Mouse (Mus musculus): ENCODE measurements around the gene Crb2. TPM values are rescaled to one million over a fixed set of nuclear protein-coding genes. Genes with fewer than 3 reads are reported as not detected.

The Crb2 gene
- total RNA-seq (2021) (under 1 TPM; 0.48 to 0.81 TPM), polyA plus RNA-seq (2012; rRNA removed) (0.61 and 0.64 TPM in 2 replicates)
- long read RNA-seq, partial matches to known transcripts = 1 of 1 reads
- long read RNA-seq, other reads (novel, unspliced or antisense) = 0 of 1 reads

- no peak within 1 kb of the TSS for H3K27ac ChIP-seq
- intact Hi-C loops (cut with DNase I) = loop anchor here (10.0 kb wide), 1 partner anchor 391 kb away; no protein-coding TSS in a partner anchor
Measured at GRCm38 (mm10) chr2:37776016-37776415, at the start of gene Crb2. Gene Crb2 (plus strand): TSS chr2:37776249.

DNA sequence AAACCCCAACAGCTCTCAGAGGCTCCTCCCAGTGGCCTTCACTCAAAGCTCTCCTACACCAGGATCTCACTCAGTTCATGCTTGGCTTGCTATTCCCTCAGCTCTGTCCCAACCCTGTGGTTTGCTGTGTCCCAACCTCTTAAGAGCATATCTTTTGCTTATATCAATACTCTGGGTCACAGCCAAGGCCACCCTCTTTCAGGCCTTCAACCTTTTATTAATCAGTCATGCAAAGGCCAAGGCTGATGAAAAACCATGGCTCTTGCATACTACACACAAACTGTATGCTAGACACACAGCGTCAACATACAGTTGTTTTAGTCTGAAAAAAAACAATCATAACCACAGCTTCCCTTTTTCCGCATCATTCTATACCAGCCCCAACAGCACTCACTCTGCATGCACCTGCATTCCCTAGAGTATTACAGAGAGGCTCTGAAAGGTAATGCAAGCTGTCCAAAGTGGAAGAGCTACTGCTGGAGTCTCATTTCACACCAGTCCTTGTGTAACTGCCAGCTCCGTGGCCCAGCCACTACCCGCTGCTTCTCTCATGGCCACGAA is 44.7 kb upstream of the Crb2 start:
- no peak overlapping the region for H3K27ac ChIP-seq
- no peaks in the 10 kb centered on the region for H3K27me3 ChIP-seq (ENCODE audit: control insufficient read depth, insufficient read depth, low read length)
- intact Hi-C loops (cut with DNase I) = no loop called here
- H3K4me1 ChIP-seq (ENCODE audit: control insufficient read depth, insufficient read depth, low read length) = no peaks in the 10 kb centered on the region
- no peaks in the 10 kb centered on the region for H3K79me2 ChIP-seq (replicated peaks; ENCODE audit: control insufficient read depth, insufficient read depth, low read length)
- WGBS = 89% methylated on average over 5 of the region's 5 CpGs
- H3K36me3 ChIP-seq (ENCODE audit: control insufficient read depth, insufficient read depth, low read length) = no peaks in the 10 kb centered on the region
- DNase-seq = no peak
- H3K4me3 ChIP-seq = no peak overlapping the region
- no peak overlapping the region for H3K9ac ChIP-seq (ENCODE audit: low read depth, low read length)
- TF ChIP-seq EP300 (IDR thresholded peaks at IDR 0.05; ENCODE audit: insufficient read depth, low read depth, low read length) = no peak

More at GRCm38 (mm10) chr2:37776016-37776415, at the start of gene Crb2:
- Histone ChIP-seq H3K27me3 (ENCODE audit: control insufficient read depth, insufficient read depth, low read length) (peaks cover 2% of the 10 kb centered on the region; the same call in 1 of the 2 replicates), H3K79me2 (replicated peaks; ENCODE audit: control insufficient read depth, insufficient read depth, low read length) (no peaks in the 10 kb centered on the region), H3K9ac (ENCODE audit: low read depth, low read length) (no peak within 1 kb of the TSS), H3K4me1 (ENCODE audit: control insufficient read depth, insufficient read depth, low read length) (peaks cover 7% of the 10 kb centered on the region; the same call in 1 of the 2 replicates), H3K4me3 (no peak within 1 kb of the TSS), H3K36me3 (ENCODE audit: control insufficient read depth, insufficient read depth, low read length) (no peaks in the 10 kb centered on the region)
- DNase-seq = no peak
- 27% methylated on average over 18 of the region's 18 CpGs for WGBS
- TF ChIP-seq EP300 (IDR thresholded peaks at IDR 0.05; ENCODE audit: insufficient read depth, low read depth, low read length) = no peak
- TF ChIP-seq CTCF (IDR thresholded peaks at IDR 0.05) = no peak
- no peak for TF ChIP-seq POLR2A (IDR thresholded peaks at IDR 0.05; ENCODE audit: insufficient read depth, low read depth, low read length)

DNA sequence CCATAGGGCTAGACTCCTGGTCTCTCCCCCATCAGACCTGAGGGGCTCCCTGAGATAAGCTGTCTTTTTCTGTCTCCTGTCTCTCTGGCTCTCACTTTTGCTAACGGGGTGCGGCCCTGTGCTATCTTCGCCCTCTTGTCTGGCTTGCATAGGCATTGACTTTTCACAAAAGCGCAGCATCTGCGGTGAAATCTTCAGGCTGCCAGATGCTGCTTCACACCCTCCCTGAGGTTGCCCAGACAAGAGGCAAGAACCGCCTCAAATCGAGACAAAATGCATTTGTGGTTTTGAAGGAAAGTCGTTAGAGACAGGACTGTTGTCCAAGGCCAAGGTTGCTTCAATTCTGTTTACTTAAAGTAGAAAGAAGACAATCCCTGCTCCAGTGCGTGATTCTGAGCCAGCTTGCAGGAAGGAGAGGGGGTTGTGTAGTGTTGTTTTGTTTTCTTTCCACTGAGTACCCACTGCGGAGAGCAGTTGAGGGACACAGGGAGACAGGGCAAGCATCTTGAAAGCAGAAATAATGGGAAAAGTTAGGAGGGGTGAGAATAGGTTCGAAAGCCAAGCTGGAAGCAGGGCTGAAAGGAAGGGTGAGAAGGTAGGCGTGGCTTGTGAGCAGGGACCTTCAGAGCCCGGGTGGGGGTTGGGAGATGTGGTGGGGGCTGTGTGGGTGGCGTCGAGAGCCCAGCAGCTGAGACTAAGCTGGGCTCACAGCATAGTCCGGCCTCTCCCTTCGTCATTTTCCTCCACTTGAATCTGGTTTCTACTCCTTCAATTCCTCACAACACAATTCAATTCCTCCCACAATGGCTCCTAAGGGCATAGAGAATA is 40.9 kb upstream of the Crb2 start:
- intact Hi-C loops (cut with DNase I) = no loop called here
- Histone ChIP-seq H3K36me3 (ENCODE audit: control insufficient read depth, insufficient read depth, low read length) (no peaks in the 10 kb centered on the region), H3K4me1 (ENCODE audit: control insufficient read depth, insufficient read depth, low read length) (no peaks in the 10 kb centered on the region), H3K27ac (no peak overlapping the region), H3K4me3 (no peak overlapping the region), H3K79me2 (replicated peaks; ENCODE audit: control insufficient read depth, insufficient read depth, low read length) (no peaks in the 10 kb centered on the region), H3K27me3 (ENCODE audit: control insufficient read depth, insufficient read depth, low read length) (no peaks in the 10 kb centered on the region), H3K9ac (ENCODE audit: low read depth, low read length) (no peak overlapping the region)
- 27% methylated on average over 17 of the region's 17 CpGs for WGBS
- DNase-seq = no peak
- TF ChIP-seq POLR2A (IDR thresholded peaks at IDR 0.05; ENCODE audit: insufficient read depth, low read depth, low read length) (no peak), EP300 (IDR thresholded peaks at IDR 0.05; ENCODE audit: insufficient read depth, low read depth, low read length) (no peak), CTCF (IDR thresholded peaks at IDR 0.05) (no peak)

- Histone ChIP-seq H3K9ac (ENCODE audit: low read depth, low read length) (no peak overlapping the region), H3K79me2 (replicated peaks; ENCODE audit: control insufficient read depth, insufficient read depth, low read length) (no peaks in the 10 kb centered on the region), H3K27ac (no peak overlapping the region), H3K36me3 (ENCODE audit: control insufficient read depth, insufficient read depth, low read length) (no peaks in the 10 kb centered on the region), H3K4me1 (ENCODE audit: control insufficient read depth, insufficient read depth, low read length) (no peaks in the 10 kb centered on the region), H3K27me3 (ENCODE audit: control insufficient read depth, insufficient read depth, low read length) (no peaks in the 10 kb centered on the region), H3K4me3 (no peak overlapping the region)
- no peak for DNase-seq
- 34% methylated on average over 1 of the region's 1 CpGs for WGBS
- TF ChIP-seq CTCF (IDR thresholded peaks at IDR 0.05) = no peak
- TF ChIP-seq EP300 (IDR thresholded peaks at IDR 0.05; ENCODE audit: insufficient read depth, low read depth, low read length) = no peak
- TF ChIP-seq POLR2A (IDR thresholded peaks at IDR 0.05; ENCODE audit: insufficient read depth, low read depth, low read length) = no peak
- intact Hi-C loops (cut with DNase I) = no loop called here
Measured at GRCm38 (mm10) chr2:37735807-37736188, 40.3 kb upstream of the Crb2 start.

- Histone ChIP-seq H3K27ac (no peak overlapping the region), H3K27me3 (ENCODE audit: control insufficient read depth, insufficient read depth, low read length) (no peaks in the 10 kb centered on the region), H3K9ac (ENCODE audit: low read depth, low read length) (no peak overlapping the region), H3K36me3 (ENCODE audit: control insufficient read depth, insufficient read depth, low read length) (no peaks in the 10 kb centered on the region), H3K4me3 (no peak overlapping the region), H3K4me1 (ENCODE audit: control insufficient read depth, insufficient read depth, low read length) (peaks cover 1% of the 10 kb centered on the region), H3K79me2 (replicated peaks; ENCODE audit: control insufficient read depth, insufficient read depth, low read length) (no peaks in the 10 kb centered on the region)
- 58% methylated on average over 20 of the region's 20 CpGs for WGBS
- intact Hi-C loops (cut with DNase I) = no loop called here
- TF ChIP-seq POLR2A (IDR thresholded peaks at IDR 0.05; ENCODE audit: insufficient read depth, low read depth, low read length) (no peak), EP300 (IDR thresholded peaks at IDR 0.05; ENCODE audit: insufficient read depth, low read depth, low read length) (no peak), CTCF (IDR thresholded peaks at IDR 0.05) (no peak)
- no peak for DNase-seq
Measured at GRCm38 (mm10) chr2:37741806-37742554, 34.1 kb upstream of the Crb2 start.

Measured in heart, adult 2 months (tissue).